Mouse (Mus musculus) midbrain, embryonic 11.5 days (tissue): ENCODE measurements at regions not wholly inside any gene's neighbourhood (a gene's known extent, or its start where the extent isn't known, plus 50 kb on each side); places are given as distances from the start of the nearest gene placed in this dataset.

ENCODE experiments used
- ATAC-seq: fragments of 200-750 bp; cut with Nextera tagmentation; 2 replicates; pipeline ENCODE4 v1.8.0; 2017; ENCODE audit warnings: moderate TSS enrichment, moderate library complexity; ENCODE audit not compliant: low FRiP score
- DNase-seq: peaks from one replicate; pipeline ENCODE4 v3.0.0; 2015; ENCODE audit warnings: low spot score; ENCODE audit errors: missing footprints
- H3K27ac ChIP-seq: fragments of 300-500 bp; sonication (generic); 2 replicates; pipeline ENCODE4 v1.5.1; 2014; ENCODE audit warnings: low read depth, low read length
- H3K27me3 ChIP-seq: fragments of 300-500 bp; sonication (generic); 2 replicates; pipeline ENCODE4 v1.6.1; 2014; ENCODE audit warnings: mild to moderate bottlenecking, low read length, moderate library complexity, mixed read lengths; ENCODE audit not compliant: control insufficient read depth, insufficient read depth
- H3K36me3 ChIP-seq: fragments of 300-500 bp; sonication (generic); 2 replicates; pipeline ENCODE4 v1.6.1; 2014; ENCODE audit warnings: mild to moderate bottlenecking, low read length, moderate library complexity, mixed read lengths; ENCODE audit not compliant: control insufficient read depth, insufficient read depth
- H3K4me1 ChIP-seq: fragments of 300-500 bp; sonication (generic); 2 replicates; pipeline ENCODE4 v1.6.1; 2014; ENCODE audit warnings: low read length; ENCODE audit not compliant: control insufficient read depth, insufficient read depth
- H3K4me2 ChIP-seq: fragments of 300-500 bp; sonication (generic); 2 replicates; pipeline ENCODE4 v1.6.1; 2014; ENCODE audit warnings: mild to moderate bottlenecking, moderate library complexity
- H3K4me3 ChIP-seq: fragments of 300-500 bp; sonication (generic); 2 replicates; pipeline ENCODE4 v1.5.1; 2014; ENCODE audit warnings: low read depth, low read length
- H3K9ac ChIP-seq: fragments of 300-500 bp; sonication (generic); 2 replicates; pipeline ENCODE4 v1.6.1; 2014; ENCODE audit warnings: low read length
- H3K9me3 ChIP-seq: fragments of 300-500 bp; sonication (generic); 2 replicates; pipeline ENCODE4 v1.6.1; 2016; ENCODE audit warnings: low read length; ENCODE audit not compliant: control insufficient read depth
- WGBS: fragments of 180-500 bp; shearing (Covaris S2); extraction: QIAGEN DNeasy Blood & Tissue Kit; methylation state at CpG from one replicate; pipeline ENCODE4 v1.1.7; 2014; 5-methylcytosine and 5-hydroxymethylcytosine counted together

DNA sequence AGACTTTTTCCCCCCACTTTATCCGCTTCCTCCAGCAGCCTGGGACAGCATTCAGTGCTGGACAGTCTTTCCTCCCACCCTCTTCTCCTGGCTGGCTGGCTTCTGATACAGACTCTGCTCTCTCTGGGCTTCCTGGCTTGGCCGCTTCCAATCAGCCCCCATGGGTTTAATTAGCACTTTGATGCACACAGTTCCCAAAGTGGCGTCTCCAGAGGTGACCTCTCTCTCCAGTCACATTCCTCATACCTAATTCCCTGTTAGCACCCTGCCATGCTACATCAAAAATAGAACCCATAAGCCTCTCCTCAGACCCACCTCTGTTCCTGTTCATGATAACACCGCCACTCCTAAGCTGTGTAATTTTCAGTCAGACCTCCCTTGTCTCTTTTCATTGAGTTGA, 101.9 kb upstream of the Arid2 start:
- Histone ChIP-seq H3K9ac (no peak overlapping the region), H3K27me3 (no peaks in the 10 kb centered on the region), H3K36me3 (no peaks in the 10 kb centered on the region), H3K4me2 (no peak overlapping the region), H3K4me1 (no peaks in the 10 kb centered on the region), H3K4me3 (no peak overlapping the region), H3K27ac (no peak overlapping the region), H3K9me3 (no peaks in the 10 kb centered on the region)
- WGBS = 41% methylated on average over 4 of the region's 4 CpGs
- DNase-seq = peak; percentile 80
- no peak for ATAC-seq

DNA sequence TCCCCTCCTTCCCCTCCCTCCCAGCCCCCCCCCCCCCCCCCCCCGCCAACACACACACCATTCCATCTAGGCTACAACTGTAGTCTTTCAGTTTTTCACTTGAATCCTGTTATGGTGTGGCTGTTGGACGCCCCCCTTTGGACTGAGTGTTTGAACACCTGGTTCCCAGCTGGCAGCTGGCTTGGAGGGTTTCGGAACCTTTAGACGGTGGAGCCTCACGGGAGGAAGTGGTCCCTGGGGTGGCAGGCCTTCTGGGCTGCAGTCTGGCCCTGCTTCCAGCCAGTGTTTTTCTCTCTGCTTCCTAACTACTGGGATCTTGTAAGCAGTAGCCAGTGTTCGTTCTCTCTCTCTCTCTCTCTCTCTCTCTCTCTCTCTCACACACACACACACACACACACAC, 101.4 kb upstream of the Arid2 start:
- no peak overlapping the region for H3K4me2 ChIP-seq
- ATAC-seq (no peak), DNase-seq (no peak)
- H3K27me3 ChIP-seq = no peaks in the 10 kb centered on the region
- no peaks in the 10 kb centered on the region for H3K9me3 ChIP-seq
- H3K4me1 ChIP-seq = no peaks in the 10 kb centered on the region
- no peaks in the 10 kb centered on the region for H3K36me3 ChIP-seq
- no peak overlapping the region for H3K4me3 ChIP-seq
- no peak overlapping the region for H3K9ac ChIP-seq
- 29% methylated on average over 5 of the region's 6 CpGs for WGBS
- no peak overlapping the region for H3K27ac ChIP-seq

DNA sequence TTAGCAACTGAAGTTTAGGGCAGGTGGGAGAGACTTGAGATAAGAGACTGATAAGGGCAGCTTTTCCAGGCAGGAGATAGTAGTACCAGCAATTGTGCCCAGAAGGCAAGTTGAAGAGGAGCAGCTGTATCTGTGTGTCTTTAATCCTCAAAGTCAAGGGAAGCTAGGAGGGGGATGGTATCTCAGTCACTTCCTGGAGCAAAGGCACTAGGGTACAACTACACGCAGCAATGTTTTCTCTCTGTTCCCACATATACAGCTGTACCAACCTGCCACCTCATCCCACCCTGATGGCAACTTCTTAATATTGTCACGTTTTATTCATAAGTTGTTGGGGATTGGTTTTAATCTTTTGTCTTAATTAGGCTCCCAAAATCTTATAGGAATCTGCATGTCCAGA, 97.8 kb upstream of the Arid2 start:
- H3K4me1 ChIP-seq = no peaks in the 10 kb centered on the region
- no peak overlapping the region for H3K4me2 ChIP-seq
- no peak for ATAC-seq
- H3K4me3 ChIP-seq = no peak overlapping the region
- no peak overlapping the region for H3K27ac ChIP-seq
- H3K27me3 ChIP-seq = no peaks in the 10 kb centered on the region
- DNase-seq = no peak
- no peaks in the 10 kb centered on the region for H3K36me3 ChIP-seq
- H3K9ac ChIP-seq = no peak overlapping the region
- 69% methylated on average over 2 of the region's 2 CpGs for WGBS
- H3K9me3 ChIP-seq = no peaks in the 10 kb centered on the region

DNA sequence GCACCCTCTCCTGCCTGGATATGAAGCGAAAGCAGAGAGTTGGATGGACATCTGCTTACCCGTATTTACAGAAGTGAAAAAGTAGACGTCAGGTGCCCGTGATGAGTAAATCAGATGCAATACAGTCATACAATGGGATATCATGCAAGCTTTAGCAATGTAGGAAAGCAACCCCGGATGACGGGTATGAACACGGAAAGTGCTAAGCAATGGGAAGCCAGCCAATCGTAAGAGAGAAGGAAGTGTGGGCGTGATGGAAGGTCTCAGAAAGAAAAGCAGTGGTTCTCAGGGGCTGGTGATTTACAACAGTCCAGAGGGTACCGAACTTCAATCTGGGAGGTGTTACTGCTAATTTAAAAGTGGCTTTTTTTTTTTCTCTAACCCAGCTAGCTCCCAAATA, 89.9 kb upstream of the Arid2 start:
- H3K27ac ChIP-seq = no peak overlapping the region
- ATAC-seq = no peak
- no peaks in the 10 kb centered on the region for H3K27me3 ChIP-seq
- H3K9ac ChIP-seq = no peak overlapping the region
- no peaks in the 10 kb centered on the region for H3K4me1 ChIP-seq
- no peaks in the 10 kb centered on the region for H3K9me3 ChIP-seq
- no peak overlapping the region for H3K4me3 ChIP-seq
- H3K36me3 ChIP-seq = no peaks in the 10 kb centered on the region
- H3K4me2 ChIP-seq = no peak overlapping the region
- no peak for DNase-seq
- 86% methylated on average over 10 of the region's 10 CpGs for WGBS

DNA sequence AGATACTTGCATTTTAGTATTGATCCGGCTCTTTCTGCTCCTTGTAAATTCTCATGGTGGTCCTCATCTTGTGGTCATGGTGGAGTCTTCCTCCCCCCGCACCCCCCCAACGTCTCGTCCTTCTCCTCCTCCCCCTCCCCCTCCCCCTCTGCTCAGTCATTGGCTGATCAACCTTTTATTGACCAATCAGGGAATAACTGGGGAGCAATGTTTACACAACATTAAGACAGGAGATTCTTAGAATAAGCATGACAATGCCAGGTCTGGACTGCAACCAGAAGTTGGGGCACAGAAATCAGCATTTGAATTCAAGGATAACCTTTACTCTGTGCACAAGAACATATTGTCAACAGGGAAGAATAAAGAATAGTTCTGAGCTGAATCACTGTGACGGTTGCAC, 89.4 kb upstream of the Arid2 start:
- WGBS = 53% methylated on average over 5 of the region's 5 CpGs
- H3K9me3 ChIP-seq = no peaks in the 10 kb centered on the region
- no peaks in the 10 kb centered on the region for H3K4me1 ChIP-seq
- no peak overlapping the region for H3K4me3 ChIP-seq
- H3K27ac ChIP-seq = no peak overlapping the region
- H3K27me3 ChIP-seq = no peaks in the 10 kb centered on the region
- DNase-seq (no peak), ATAC-seq (no peak)
- H3K9ac ChIP-seq = no peak overlapping the region
- H3K4me2 ChIP-seq = no peak overlapping the region
- no peaks in the 10 kb centered on the region for H3K36me3 ChIP-seq

DNA sequence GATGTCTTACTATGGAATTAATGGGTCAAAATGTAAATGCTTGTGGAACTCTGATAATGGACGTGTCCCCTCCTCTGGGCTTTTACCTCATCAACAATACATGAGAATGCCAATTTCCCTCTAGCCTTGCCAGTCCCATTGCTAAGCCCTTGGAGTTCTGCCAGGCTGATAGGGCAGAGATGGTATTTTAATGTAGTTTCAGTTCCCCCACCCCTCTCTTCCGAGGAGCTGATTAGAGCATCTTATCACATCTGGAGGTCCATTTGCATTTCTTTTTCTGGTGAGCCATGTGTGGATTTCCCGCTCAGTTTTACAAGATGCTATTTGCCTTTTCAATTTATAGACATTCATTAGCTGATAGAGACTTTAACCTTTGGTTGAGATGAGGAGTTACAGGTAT, 86.0 kb upstream of the Arid2 start:
- Histone ChIP-seq H3K4me3 (no peak overlapping the region), H3K4me1 (no peaks in the 10 kb centered on the region), H3K9me3 (no peaks in the 10 kb centered on the region), H3K9ac (no peak overlapping the region), H3K4me2 (no peak overlapping the region), H3K27me3 (no peaks in the 10 kb centered on the region), H3K27ac (no peak overlapping the region), H3K36me3 (no peaks in the 10 kb centered on the region)
- DNase-seq (no peak), ATAC-seq (no peak)
- WGBS = 76% methylated on average over 3 of the region's 3 CpGs

DNA sequence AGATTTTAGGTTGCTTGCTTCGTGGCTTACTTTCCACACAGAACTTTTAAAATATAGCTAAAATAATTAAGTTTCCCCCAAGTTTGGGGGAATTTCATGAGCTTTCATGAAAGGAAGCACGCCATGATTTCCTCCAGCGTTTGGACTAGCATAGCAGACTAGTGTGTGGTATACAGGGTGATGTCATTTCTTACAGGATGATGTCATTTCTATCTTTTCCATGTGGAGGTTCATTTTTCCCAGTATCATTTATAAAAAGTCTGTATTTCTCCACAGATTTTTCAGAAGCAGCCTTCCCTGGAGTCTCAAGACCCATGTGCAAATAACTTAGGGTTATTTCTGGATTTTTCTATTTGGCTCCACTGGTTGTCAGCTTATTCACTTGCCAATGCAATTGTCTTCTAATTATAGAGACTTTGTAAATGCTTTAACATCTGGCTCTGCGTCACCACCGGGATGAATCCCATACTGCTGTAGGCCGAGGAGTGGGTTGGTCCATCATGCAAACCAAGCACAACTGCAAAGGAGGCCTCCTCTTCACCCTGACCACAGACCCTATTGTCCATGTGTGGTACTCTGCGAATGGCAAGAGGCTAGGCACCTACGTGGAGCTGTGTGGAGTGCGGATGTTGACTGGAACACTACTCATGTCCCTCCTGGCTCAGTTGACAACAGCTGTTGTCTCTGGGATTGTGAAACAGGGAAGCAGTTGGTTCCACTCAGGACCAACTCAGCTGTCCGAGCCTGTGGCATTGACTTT, 85.4 kb upstream of the Arid2 start:
- Histone ChIP-seq H3K4me1 (no peaks in the 10 kb centered on the region), H3K4me2 (no peak overlapping the region), H3K36me3 (no peaks in the 10 kb centered on the region), H3K4me3 (no peak overlapping the region), H3K9ac (no peak overlapping the region), H3K27ac (no peak overlapping the region), H3K9me3 (no peaks in the 10 kb centered on the region), H3K27me3 (no peaks in the 10 kb centered on the region)
- ATAC-seq (no peak), DNase-seq (no peak)
- WGBS = 92% methylated on average over 10 of the region's 10 CpGs

DNA sequence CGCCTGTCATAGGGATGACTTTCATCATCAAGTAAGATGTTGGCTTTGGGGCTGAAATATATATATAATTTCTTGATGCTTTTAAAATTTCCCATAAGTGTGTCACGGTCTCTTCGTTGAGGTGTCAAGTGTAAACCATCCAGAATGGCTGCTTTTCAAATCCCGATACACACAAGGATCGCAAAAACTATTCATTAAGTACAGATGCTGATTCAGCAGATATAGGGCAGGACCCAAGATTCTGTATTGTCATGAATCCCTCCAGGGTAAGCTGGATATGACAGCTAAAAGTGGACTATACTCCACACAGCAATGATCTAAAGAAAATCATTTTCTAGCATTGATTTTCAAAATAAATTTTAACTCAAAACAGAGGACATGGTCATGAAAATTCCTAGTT, 83.1 kb upstream of the Arid2 start:
- 97% methylated on average over 5 of the region's 5 CpGs for WGBS
- no peaks in the 10 kb centered on the region for H3K4me1 ChIP-seq
- H3K4me3 ChIP-seq = no peak overlapping the region
- ATAC-seq = no peak
- no peak overlapping the region for H3K9ac ChIP-seq
- H3K27me3 ChIP-seq = no peaks in the 10 kb centered on the region
- DNase-seq = no peak
- no peak overlapping the region for H3K4me2 ChIP-seq
- H3K9me3 ChIP-seq = no peaks in the 10 kb centered on the region
- H3K27ac ChIP-seq = no peak overlapping the region
- no peaks in the 10 kb centered on the region for H3K36me3 ChIP-seq

DNA sequence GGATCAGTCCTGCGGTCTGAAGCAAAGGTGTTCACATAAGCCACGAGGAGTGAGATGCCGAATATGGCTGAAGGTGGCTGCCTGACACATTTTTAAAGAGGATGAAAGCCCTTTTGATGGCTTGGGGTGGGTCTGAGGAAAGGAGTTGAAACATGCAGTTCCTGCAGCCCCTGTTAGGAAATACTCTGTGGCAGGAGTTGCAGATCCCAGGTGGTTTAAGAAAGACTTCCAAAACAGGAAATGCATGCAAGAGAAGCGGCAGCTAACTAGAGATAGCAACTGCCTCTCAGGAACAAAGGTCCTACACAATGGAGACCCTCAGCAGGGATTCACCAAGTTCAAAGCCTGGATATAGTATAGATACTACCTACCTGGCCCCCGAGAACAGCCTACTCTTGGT, 82.7 kb upstream of the Arid2 start:
- no peaks in the 10 kb centered on the region for H3K4me1 ChIP-seq
- no peaks in the 10 kb centered on the region for H3K36me3 ChIP-seq
- no peak for ATAC-seq
- no peaks in the 10 kb centered on the region for H3K9me3 ChIP-seq
- no peak overlapping the region for H3K4me2 ChIP-seq
- no peaks in the 10 kb centered on the region for H3K27me3 ChIP-seq
- no peak overlapping the region for H3K27ac ChIP-seq
- no peak for DNase-seq
- no peak overlapping the region for H3K9ac ChIP-seq
- 85% methylated on average over 5 of the region's 5 CpGs for WGBS
- H3K4me3 ChIP-seq = no peak overlapping the region
